Mouse (Mus musculus): Measurements from ENCODE around the gene Doc2a. TPM values are rescaled to one million over a fixed set of nuclear protein-coding genes. Genes with fewer than 3 reads are reported as not detected.

Gene Doc2a
- polyA plus RNA-seq, 2 experiments, result 0.02 to 0.18 TPM

DNA sequence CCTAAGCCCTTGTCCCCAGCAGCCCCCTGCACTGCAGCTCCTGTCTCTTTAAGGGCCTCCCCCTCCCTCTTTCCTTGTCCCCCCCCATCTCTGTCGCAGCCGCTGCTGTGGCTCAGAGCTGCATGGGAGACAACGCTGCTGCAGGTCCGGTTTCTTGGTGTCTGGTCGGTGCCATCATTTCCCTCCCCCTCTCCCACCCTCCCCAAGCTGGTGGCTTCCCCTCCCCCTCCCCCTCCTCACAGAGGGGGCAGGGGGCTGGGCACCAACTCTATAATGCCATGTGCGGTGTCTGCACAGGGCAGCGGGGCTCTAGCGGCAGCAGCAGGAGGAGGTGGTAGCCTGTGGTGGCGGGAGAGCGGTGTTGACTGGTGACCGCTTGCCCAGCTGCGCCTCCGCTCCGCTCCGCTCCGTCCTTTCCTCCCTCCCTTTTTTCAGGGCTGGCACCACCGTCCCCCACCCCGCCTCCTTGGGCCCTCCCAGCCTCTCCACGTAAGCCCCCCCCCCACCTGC is 24.0 kb upstream of the Doc2a start:
- no peak overlapping the region for H3K27ac ChIP-seq
- no peak for ATAC-seq (ENCODE audit: insufficient read depth)
- H3K9me3 ChIP-seq (ENCODE audit: control insufficient read depth, low read length), result no peaks in the 10 kb centered on the region
- 5% methylated on average over 17 of the region's 19 CpGs for WGBS (ENCODE audit: insufficient replicate concordance)
- no peak overlapping the region for H3K9ac ChIP-seq (replicated peaks)
- no peak for DNase-seq (ENCODE audit: low read depth in 3 of 3, low spot score in 3 of 3)
- no peak overlapping the region for H3K4me2 ChIP-seq (ENCODE audit: low read depth)
- no peaks in the 10 kb centered on the region for H3K4me1 ChIP-seq (replicated peaks; ENCODE audit: control insufficient read depth in 2 of 2, insufficient read depth in 2 of 2, low read length in 1 of 2)
- H3K36me3 ChIP-seq (replicated peaks; ENCODE audit: control insufficient read depth, insufficient read depth, low read depth), result no peaks in the 10 kb centered on the region
- TF ChIP-seq EP300 (IDR thresholded peaks at IDR 0.05; ENCODE audit: low read depth) (no peak), CTCF (IDR thresholded peaks at IDR 0.05; ENCODE audit: low read depth) (no peak)
- peaks cover 16% of the 10 kb centered on the region for H3K27me3 ChIP-seq (ENCODE audit: control insufficient read depth, insufficient read depth, low read length)
- H3K4me3 ChIP-seq (ENCODE audit: insufficient read depth in 1 of 2, low read depth in 2 of 2, low read length in 2 of 2), result no peak overlapping the region

DNA sequence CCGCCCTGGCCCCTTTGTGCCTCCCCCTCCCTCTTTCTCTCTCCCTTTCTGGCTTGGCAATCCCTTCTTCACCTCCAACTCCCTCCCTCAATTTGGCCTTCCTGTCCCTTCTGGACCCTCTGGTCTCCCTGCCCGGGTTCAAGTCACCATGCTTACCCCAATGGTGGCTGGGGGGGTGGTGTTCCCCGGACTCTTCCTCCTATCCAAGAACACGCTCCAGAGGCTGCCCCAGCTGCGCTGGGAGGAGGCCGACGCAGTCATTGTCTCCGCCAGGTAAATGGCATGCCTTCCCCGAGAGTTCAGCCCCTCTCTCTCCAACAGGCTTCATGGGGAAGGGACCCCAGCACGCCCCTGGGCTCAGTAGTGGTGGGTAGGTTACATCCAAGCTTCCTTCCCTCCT is 23.3 kb upstream of the Doc2a start:
- DNase-seq (ENCODE audit: low read depth in 3 of 3, low spot score in 3 of 3) (no peak), ATAC-seq (ENCODE audit: insufficient read depth) (no peak)
- 17% methylated on average over 10 of the region's 10 CpGs for WGBS (ENCODE audit: insufficient replicate concordance)

DNA sequence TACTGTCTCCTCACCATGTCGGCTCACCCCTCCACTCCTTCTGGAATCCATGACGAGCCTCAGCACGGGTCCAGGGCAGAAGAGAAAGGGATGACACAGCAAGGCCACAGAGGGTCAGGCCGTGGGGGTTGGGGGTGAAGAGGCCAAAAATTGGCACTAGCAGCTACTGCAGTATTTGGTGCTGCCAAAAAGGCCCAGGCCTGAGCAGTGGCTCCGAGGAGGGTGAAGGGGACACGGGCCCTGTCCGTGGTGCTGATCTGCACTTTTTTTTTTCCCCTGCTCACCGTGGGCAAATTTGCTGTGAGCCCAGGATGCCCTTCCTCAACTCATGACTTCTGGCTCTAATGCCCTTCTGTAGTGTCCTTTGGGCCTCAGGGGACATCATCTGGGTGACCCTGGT is 21.8 kb upstream of the Doc2a start:
- ATAC-seq (ENCODE audit: insufficient read depth) (no peak), DNase-seq (ENCODE audit: low read depth in 3 of 3, low spot score in 3 of 3) (no peak)
- Histone ChIP-seq H3K9me3 (ENCODE audit: control insufficient read depth, low read length) (no peaks in the 10 kb centered on the region), H3K27ac (no peak overlapping the region), H3K4me2 (ENCODE audit: low read depth) (no peak overlapping the region), H3K4me3 (ENCODE audit: insufficient read depth in 1 of 2, low read depth in 2 of 2, low read length in 2 of 2) (no peak overlapping the region), H3K27me3 (ENCODE audit: control insufficient read depth, insufficient read depth, low read length) (peaks cover 16% of the 10 kb centered on the region), H3K9ac (replicated peaks) (no peak overlapping the region), H3K4me1 (replicated peaks; ENCODE audit: control insufficient read depth in 2 of 2, insufficient read depth in 2 of 2, low read length in 1 of 2) (no peaks in the 10 kb centered on the region), H3K36me3 (replicated peaks; ENCODE audit: control insufficient read depth, insufficient read depth, low read depth) (no peaks in the 10 kb centered on the region)
- WGBS (ENCODE audit: insufficient replicate concordance), result 27% methylated on average over 8 of the region's 8 CpGs
- no peak for TF ChIP-seq CTCF (IDR thresholded peaks at IDR 0.05; ENCODE audit: low read depth)
- TF ChIP-seq EP300 (IDR thresholded peaks at IDR 0.05; ENCODE audit: low read depth), result no peak

More for the DNA sequence above, 23.3 kb upstream of the Doc2a start:
- Histone ChIP-seq H3K4me2 (ENCODE audit: low read depth) (no peak overlapping the region), H3K27ac (no peak overlapping the region), H3K27me3 (ENCODE audit: control insufficient read depth, insufficient read depth, low read length) (peaks cover 16% of the 10 kb centered on the region), H3K9me3 (ENCODE audit: control insufficient read depth, low read length) (no peaks in the 10 kb centered on the region), H3K4me3 (ENCODE audit: insufficient read depth in 1 of 2, low read depth in 2 of 2, low read length in 2 of 2) (no peak overlapping the region), H3K4me1 (replicated peaks; ENCODE audit: control insufficient read depth in 2 of 2, insufficient read depth in 2 of 2, low read length in 1 of 2) (no peaks in the 10 kb centered on the region), H3K9ac (replicated peaks) (no peak overlapping the region), H3K36me3 (replicated peaks; ENCODE audit: control insufficient read depth, insufficient read depth, low read depth) (no peaks in the 10 kb centered on the region)
- no peak for TF ChIP-seq EP300 (IDR thresholded peaks at IDR 0.05; ENCODE audit: low read depth)

DNA sequence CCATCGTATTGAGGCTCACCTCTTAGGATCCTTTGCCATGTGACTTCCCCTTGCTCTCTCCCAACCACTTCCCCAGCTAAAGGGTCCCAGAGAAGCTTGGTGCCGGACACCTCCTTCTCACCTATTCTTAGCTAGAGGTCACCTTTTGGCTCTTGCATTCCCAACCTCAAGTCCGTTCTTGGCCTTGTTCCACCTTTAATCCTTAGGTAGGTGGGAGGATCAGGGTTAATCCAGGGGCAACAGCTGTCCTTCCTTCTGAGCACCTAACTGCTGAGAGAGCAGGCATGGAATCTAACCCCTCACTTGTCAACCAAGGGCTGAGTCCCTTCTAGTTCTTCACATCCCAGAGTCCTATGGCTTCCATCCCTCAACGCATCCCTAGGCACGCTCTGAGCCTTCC is 21.3 kb upstream of the Doc2a start:
- no peak for TF ChIP-seq EP300 (IDR thresholded peaks at IDR 0.05; ENCODE audit: low read depth)
- no peak for TF ChIP-seq CTCF (IDR thresholded peaks at IDR 0.05; ENCODE audit: low read depth)
- no peaks in the 10 kb centered on the region for H3K4me1 ChIP-seq (replicated peaks; ENCODE audit: control insufficient read depth in 2 of 2, insufficient read depth in 2 of 2, low read length in 1 of 2)
- no peak overlapping the region for H3K4me2 ChIP-seq (ENCODE audit: low read depth)
- ATAC-seq (ENCODE audit: insufficient read depth) (no peak), DNase-seq (ENCODE audit: low read depth in 3 of 3, low spot score in 3 of 3) (no peak)
- H3K27me3 ChIP-seq (ENCODE audit: control insufficient read depth, insufficient read depth, low read length), result peaks cover 16% of the 10 kb centered on the region
- 50% methylated on average over 5 of the region's 5 CpGs for WGBS (ENCODE audit: insufficient replicate concordance)
- H3K4me3 ChIP-seq (ENCODE audit: insufficient read depth in 1 of 2, low read depth in 2 of 2, low read length in 2 of 2), result no peak overlapping the region
- no peak overlapping the region for H3K27ac ChIP-seq
- H3K9me3 ChIP-seq (ENCODE audit: control insufficient read depth, low read length), result no peaks in the 10 kb centered on the region
- no peak overlapping the region for H3K9ac ChIP-seq (replicated peaks)
- no peaks in the 10 kb centered on the region for H3K36me3 ChIP-seq (replicated peaks; ENCODE audit: control insufficient read depth, insufficient read depth, low read depth)

DNA sequence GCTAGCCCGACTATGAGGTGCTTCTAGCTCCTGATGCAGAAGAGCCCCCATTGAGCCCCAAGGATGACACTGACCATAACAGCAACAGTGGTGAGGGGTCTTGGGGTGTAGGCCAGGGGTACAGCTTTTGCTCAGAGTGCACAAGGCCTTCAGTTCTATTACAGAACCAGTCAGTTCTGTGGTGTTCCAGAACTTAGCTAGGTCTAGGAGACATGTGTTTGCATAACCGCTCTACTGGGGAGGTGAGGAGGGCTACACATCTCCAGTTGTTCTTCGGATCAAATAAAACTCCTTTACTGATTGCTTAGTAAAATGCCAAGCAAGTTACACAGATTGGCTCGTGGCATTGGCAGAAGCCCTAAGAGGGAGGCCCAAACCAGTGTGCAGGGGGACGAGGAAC is 15.7 kb upstream of the Doc2a start, which contains the start of gene 4930451I11Rik:
Gene 4930451I11Rik (minus strand): TSS at position 101 of the 400 bp plus-strand sequence.
- WGBS (ENCODE audit: insufficient replicate concordance), result 48% methylated on average over 5 of the region's 5 CpGs

More for the DNA sequence above, 15.7 kb upstream of the Doc2a start, which contains the start of gene 4930451I11Rik:
- Histone ChIP-seq H3K4me2 (ENCODE audit: low read depth) (peak within 1 kb of the TSS; percentile 54), H3K27me3 (ENCODE audit: control insufficient read depth, insufficient read depth, low read length) (no peaks in the 10 kb centered on the region), H3K4me3 (ENCODE audit: insufficient read depth in 1 of 2, low read depth in 2 of 2, low read length in 2 of 2) (peak within 1 kb of the TSS; percentile 35 to 36), H3K27ac (no peak within 1 kb of the TSS), H3K36me3 (replicated peaks; ENCODE audit: control insufficient read depth, insufficient read depth, low read depth) (no peaks in the 10 kb centered on the region), H3K9me3 (ENCODE audit: control insufficient read depth, low read length) (no peaks in the 10 kb centered on the region), H3K4me1 (replicated peaks; ENCODE audit: control insufficient read depth in 2 of 2, insufficient read depth in 2 of 2, low read length in 1 of 2) (0 out of 4 replicates have a peak, but pooled peaks cover 0 to 2% of the 10 kb centered on the region in 2 experiments), H3K9ac (replicated peaks) (0 out of 2 replicates have a peak within 1 kb of the TSS, but pooled peaks have one; percentile 18)
- TF ChIP-seq EP300 (IDR thresholded peaks at IDR 0.05; ENCODE audit: low read depth), result no peak
- no peak for TF ChIP-seq CTCF (IDR thresholded peaks at IDR 0.05; ENCODE audit: low read depth)
- ATAC-seq (ENCODE audit: insufficient read depth), result no peak
- no peak for DNase-seq (ENCODE audit: low read depth in 3 of 3, low spot score in 3 of 3)

Measured in liver, embryonic 14.5 days (tissue).